Mouse (Mus musculus): ENCODE measurements around the gene Gm5861.
"Not testable (repeated sequence)": the region's sequence is repeated elsewhere in the genome, so short reads cannot be mapped to it uniquely, and the experiment has no call there.

The Gm5861 gene

DNA sequence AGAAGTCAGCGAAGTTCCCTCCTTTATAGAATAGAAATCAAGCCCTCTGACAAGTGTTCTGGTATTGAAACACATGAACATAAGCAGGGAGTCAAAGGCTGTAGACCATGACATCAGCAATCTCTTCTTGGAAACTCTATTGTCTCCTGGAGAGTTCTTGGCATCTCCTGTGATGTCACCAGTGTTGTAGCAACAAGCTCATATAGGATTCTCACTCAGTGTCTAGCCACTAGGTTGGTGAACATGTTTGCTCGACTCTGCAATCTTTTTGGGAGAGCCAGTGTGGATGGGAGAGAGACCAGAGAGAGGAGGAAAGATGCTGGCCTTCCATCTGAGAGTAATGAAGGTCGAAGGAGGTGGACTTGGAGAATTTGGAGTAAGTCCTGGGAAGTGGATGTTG is at the start of gene Gm5861:
TSS of gene Gm5861 (plus strand) at position 301 of the 400 bp plus-strand sequence.
- DNase-seq, result not testable (repeated sequence)

DNA sequence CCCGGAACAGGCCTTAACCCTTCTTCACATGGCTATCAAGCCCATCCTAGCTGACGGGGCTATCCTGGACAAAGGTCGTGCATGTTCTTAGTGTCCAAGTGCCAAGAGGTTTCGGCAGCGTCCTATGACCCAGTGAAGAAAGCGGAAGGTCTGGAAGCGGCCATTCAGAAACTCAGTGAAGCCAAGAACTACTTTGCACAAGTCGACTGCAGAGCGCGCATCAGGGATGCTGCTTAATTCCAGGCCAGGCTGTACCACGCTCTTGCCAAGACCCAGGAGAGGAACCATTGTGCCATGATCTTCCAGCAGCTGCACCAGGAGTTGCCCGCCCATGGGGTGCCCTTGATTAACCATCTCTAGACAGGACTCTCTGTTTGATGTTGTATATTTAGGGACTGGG is 44.8 kb upstream of the Gm5861 start:
- DNase-seq, result not testable (repeated sequence)
